Mouse (Mus musculus) lung, postnatal 0 days (tissue): Measurements from ENCODE around the gene Pir.

Source experiments
- CTCF ChIP-seq: IDR thresholded peaks from 2 replicates; pipeline ENCODE4 v1.5.1; 2016; ENCODE audit warnings: antibody characterized with exemption, mild to moderate bottlenecking
- EP300 ChIP-seq: IDR thresholded peaks from 2 replicates; pipeline ENCODE4 v1.6.1; 2016; ENCODE audit warnings: antibody characterized with exemption, mild to moderate bottlenecking, control low read depth

DNA sequence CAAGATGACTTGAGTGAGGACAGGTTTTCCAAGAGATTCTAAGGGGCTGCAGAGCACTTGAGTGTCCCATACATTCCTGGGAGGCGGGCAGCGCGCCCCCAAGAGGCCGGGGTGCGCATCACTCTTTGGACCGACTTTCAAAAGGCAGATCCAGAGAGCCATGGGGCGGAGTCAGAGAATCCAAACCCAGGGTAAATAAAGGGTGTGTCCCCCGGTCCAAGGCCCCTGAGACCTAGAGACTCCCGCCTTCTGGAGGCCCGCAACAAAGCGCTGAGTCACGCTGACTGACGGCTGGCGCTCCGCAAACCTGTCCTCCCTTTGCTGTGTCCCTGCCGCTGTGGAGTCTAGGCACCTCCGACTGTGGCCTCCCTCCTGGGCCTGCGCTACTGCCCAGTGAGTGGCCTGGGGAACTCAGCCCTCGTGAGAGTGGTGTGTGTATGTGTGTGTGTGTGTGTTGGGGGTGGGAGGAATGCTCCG is at the start of gene Pir:
- no peak for TF ChIP-seq EP300
- TF ChIP-seq CTCF: peak; percentile 63
